Mouse (Mus musculus): ENCODE results near the gene Gm6040. TPM values are rescaled to one million over a fixed set of nuclear protein-coding genes. Genes with fewer than 3 reads are reported as not detected.

Gene Gm6040
- not detected in 2 replicates for polyA plus RNA-seq (2012; rRNA removed)

- Histone ChIP-seq H3K27ac (ENCODE audit: insufficient read depth, low read length) (no peak within 1 kb of the TSS), H3K4me3 (ENCODE audit: extremely low read depth, insufficient read depth, insufficient read length) (no peak within 1 kb of the TSS), H3K4me1 (ENCODE audit: control insufficient read depth, insufficient read depth, insufficient read length) (no peaks in the 10 kb centered on the region), H3K36me3 (ENCODE audit: control insufficient read depth, insufficient read depth, low read length) (no peaks in the 10 kb centered on the region), H3K27me3 (ENCODE audit: control insufficient read depth, insufficient read depth, low read length) (no peaks in the 10 kb centered on the region)
- WGBS, result 76% methylated on average over 3 of the region's 3 CpGs
- no peak for TF ChIP-seq CTCF (IDR thresholded peaks at IDR 0.05; ENCODE audit: extremely low read depth, insufficient read depth, insufficient read length, insufficient replicate concordance)
- no peak for TF ChIP-seq POLR2A (IDR thresholded peaks at IDR 0.05; ENCODE audit: low read depth, low read length)
- DNase-seq (ENCODE audit: low read depth in 1 of 2, low spot score in 2 of 2), result no peak
These were observed at the start of gene Gm6040 for GRCm38 (mm10) chr8:20921971-20922370. Gene Gm6040, minus strand, starts transcription at chr8:20922071.

DNA sequence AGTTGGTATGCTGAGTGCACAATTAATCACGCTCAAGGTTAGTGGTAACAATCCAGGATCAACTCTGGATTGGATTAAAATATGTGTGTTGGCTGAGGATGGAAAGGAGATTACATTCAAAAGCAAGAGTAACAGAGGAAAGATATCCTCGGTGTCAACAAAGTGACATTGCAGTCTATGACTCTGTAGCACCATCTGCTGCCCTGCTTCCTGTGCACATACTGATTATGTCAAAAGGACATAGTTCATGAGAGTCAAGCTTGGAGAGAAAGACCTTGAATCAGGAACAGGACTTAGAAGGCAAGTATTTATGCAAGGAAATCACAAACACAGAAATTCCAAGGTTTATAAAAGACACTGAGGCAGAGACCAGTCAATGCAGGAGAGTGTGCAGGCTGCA, 42.7 kb upstream of the Gm6040 start:
- Histone ChIP-seq H3K36me3 (ENCODE audit: control insufficient read depth, insufficient read depth, low read length) (no peaks in the 10 kb centered on the region), H3K4me1 (ENCODE audit: control insufficient read depth, insufficient read depth, insufficient read length) (no peaks in the 10 kb centered on the region), H3K27ac (ENCODE audit: insufficient read depth, low read length) (no peak overlapping the region), H3K4me3 (ENCODE audit: extremely low read depth, insufficient read depth, insufficient read length) (no peak overlapping the region), H3K27me3 (ENCODE audit: control insufficient read depth, insufficient read depth, low read length) (no peaks in the 10 kb centered on the region)
- TF ChIP-seq CTCF (IDR thresholded peaks at IDR 0.05; ENCODE audit: extremely low read depth, insufficient read depth, insufficient read length, insufficient replicate concordance) (no peak), POLR2A (IDR thresholded peaks at IDR 0.05; ENCODE audit: low read depth, low read length) (no peak)
- WGBS, result 79% methylated on average over 2 of the region's 2 CpGs
- no peak for DNase-seq (ENCODE audit: low read depth in 1 of 2, low spot score in 2 of 2)

DNA sequence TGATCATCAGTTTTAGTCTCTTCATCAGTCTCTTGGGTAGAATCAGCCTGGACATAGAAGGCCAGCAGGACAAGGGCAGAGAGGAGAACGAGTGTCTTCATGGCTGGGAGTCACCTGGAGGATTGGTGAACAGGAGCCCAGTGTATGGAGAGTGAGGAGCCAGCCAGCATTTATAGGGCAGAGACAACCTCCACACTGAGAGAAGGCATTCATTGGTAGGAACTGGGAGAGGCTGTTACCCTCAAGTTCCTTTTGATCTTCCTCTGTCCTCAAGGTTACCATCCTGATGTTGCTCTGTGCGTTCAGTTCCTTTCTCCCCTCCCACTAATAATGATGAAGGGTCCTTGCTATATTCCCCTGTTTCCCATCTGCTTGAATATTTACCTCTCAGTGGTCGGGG, 22.7 kb upstream of the Gm6040 start, which contains the start of gene AY761185:
AY761185 (minus strand) TSS at position 101 of the 400 bp plus-strand sequence.
- 76% methylated on average over 3 of the region's 3 CpGs for WGBS
- TF ChIP-seq CTCF (IDR thresholded peaks at IDR 0.05; ENCODE audit: extremely low read depth, insufficient read depth, insufficient read length, insufficient replicate concordance), result no peak
- no peak for TF ChIP-seq POLR2A (IDR thresholded peaks at IDR 0.05; ENCODE audit: low read depth, low read length)
- no peaks in the 10 kb centered on the region for H3K27me3 ChIP-seq (ENCODE audit: control insufficient read depth, insufficient read depth, low read length)
- no peak within 1 kb of the TSS for H3K27ac ChIP-seq (ENCODE audit: insufficient read depth, low read length)
- no peak within 1 kb of the TSS for H3K4me3 ChIP-seq (ENCODE audit: extremely low read depth, insufficient read depth, insufficient read length)
- no peak for DNase-seq (ENCODE audit: low read depth in 1 of 2, low spot score in 2 of 2)
- H3K36me3 ChIP-seq (ENCODE audit: control insufficient read depth, insufficient read depth, low read length), result no peaks in the 10 kb centered on the region
- H3K4me1 ChIP-seq (ENCODE audit: control insufficient read depth, insufficient read depth, insufficient read length), result no peaks in the 10 kb centered on the region

DNA sequence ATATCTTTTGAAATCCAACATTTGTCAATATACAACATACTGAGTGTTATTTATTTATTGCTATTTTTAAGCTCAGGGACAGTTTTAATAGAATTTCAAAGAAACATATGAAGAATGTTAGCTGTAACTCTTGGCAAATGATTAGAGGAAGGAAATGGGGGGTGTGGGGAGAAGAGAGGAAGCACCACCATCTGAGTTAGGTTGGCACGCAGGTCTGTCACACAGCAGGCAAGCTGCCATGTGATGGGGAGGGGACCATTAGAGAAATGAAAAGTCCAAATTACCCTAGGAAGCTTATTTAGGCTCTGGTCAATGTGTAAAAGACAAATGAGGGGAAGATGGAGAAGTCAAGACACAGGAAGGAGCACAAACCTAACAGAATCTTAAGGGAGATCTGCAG, 9.6 kb downstream of the Gm6040 start:
- no peaks in the 10 kb centered on the region for H3K4me1 ChIP-seq (ENCODE audit: control insufficient read depth, insufficient read depth, insufficient read length)
- no peaks in the 10 kb centered on the region for H3K36me3 ChIP-seq (ENCODE audit: control insufficient read depth, insufficient read depth, low read length)
- 54% methylated on average over 1 of the region's 1 CpGs for WGBS
- H3K4me3 ChIP-seq (ENCODE audit: extremely low read depth, insufficient read depth, insufficient read length), result no peak overlapping the region
- DNase-seq (ENCODE audit: low read depth in 1 of 2, low spot score in 2 of 2), result no peak
- TF ChIP-seq CTCF (IDR thresholded peaks at IDR 0.05; ENCODE audit: extremely low read depth, insufficient read depth, insufficient read length, insufficient replicate concordance), result no peak
- no peak for TF ChIP-seq POLR2A (IDR thresholded peaks at IDR 0.05; ENCODE audit: low read depth, low read length)
- H3K27ac ChIP-seq (ENCODE audit: insufficient read depth, low read length), result no peak overlapping the region
- no peaks in the 10 kb centered on the region for H3K27me3 ChIP-seq (ENCODE audit: control insufficient read depth, insufficient read depth, low read length)

DNA sequence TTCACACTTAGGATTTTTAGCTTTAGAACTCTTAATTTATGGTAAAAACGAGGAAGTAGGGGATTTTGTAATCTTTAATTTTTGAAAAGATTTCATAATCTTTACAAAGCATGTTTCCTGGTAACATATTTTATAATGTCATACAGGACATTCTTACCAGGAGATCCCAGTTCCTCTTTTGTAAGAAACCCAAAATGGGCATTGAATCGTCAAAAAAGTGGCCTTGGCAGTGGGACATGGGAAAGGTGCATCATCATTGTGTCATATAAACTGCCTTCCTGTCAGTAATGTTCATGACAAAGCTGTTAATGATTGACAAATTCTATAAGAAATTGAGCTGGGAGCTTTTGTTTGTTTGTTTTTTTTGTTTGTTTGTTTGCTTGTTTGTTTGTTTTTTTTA, 13.6 kb downstream of the Gm6040 start:
- Histone ChIP-seq H3K27me3 (ENCODE audit: control insufficient read depth, insufficient read depth, low read length) (no peaks in the 10 kb centered on the region), H3K4me3 (ENCODE audit: extremely low read depth, insufficient read depth, insufficient read length) (no peak overlapping the region), H3K4me1 (ENCODE audit: control insufficient read depth, insufficient read depth, insufficient read length) (no peaks in the 10 kb centered on the region), H3K27ac (ENCODE audit: insufficient read depth, low read length) (no peak overlapping the region), H3K36me3 (ENCODE audit: control insufficient read depth, insufficient read depth, low read length) (no peaks in the 10 kb centered on the region)
- WGBS, result 21% methylated on average over 2 of the region's 2 CpGs
- TF ChIP-seq POLR2A (IDR thresholded peaks at IDR 0.05; ENCODE audit: low read depth, low read length), result no peak
- no peak for DNase-seq (ENCODE audit: low read depth in 1 of 2, low spot score in 2 of 2)

DNA sequence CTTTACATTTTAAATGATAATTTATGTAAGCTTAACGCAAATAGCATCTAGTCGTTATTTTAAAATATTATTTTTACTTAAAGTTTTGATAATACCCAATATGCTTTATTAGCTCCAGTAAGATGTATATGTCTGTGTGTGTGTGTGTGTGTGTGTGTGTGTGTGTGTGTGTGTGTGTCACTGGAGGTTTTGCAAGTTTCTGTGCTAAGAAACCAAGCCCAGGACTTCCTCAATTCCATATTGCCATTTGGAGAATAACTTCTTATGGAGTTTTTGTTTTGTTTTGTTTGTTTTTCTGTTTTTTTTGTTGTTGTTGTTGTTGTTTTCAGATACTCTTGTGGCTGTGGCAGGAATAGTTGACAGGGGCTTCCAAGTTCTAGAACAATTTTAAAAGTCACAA, 14.8 kb downstream of the Gm6040 start:
- H3K36me3 ChIP-seq (ENCODE audit: control insufficient read depth, insufficient read depth, low read length), result no peaks in the 10 kb centered on the region
- H3K27ac ChIP-seq (ENCODE audit: insufficient read depth, low read length), result no peak overlapping the region
- DNase-seq (ENCODE audit: low read depth in 1 of 2, low spot score in 2 of 2), result no peak
- no peak overlapping the region for H3K4me3 ChIP-seq (ENCODE audit: extremely low read depth, insufficient read depth, insufficient read length)
- H3K4me1 ChIP-seq (ENCODE audit: control insufficient read depth, insufficient read depth, insufficient read length), result no peaks in the 10 kb centered on the region
- no peak for TF ChIP-seq POLR2A (IDR thresholded peaks at IDR 0.05; ENCODE audit: low read depth, low read length)
- no peak for TF ChIP-seq CTCF (IDR thresholded peaks at IDR 0.05; ENCODE audit: extremely low read depth, insufficient read depth, insufficient read length, insufficient replicate concordance)
- no peaks in the 10 kb centered on the region for H3K27me3 ChIP-seq (ENCODE audit: control insufficient read depth, insufficient read depth, low read length)
- 94% methylated on average over 2 of the region's 2 CpGs for WGBS

GRCm38 (mm10) chr8:20902527-20902926, 19.3 kb downstream of the Gm6040 start, which contains the start of gene Gm15056:
Gene Gm15056, minus strand, starts transcription at chr8:20902627.
- DNase-seq (ENCODE audit: low read depth in 1 of 2, low spot score in 2 of 2), result no peak
- no peaks in the 10 kb centered on the region for H3K4me1 ChIP-seq (ENCODE audit: control insufficient read depth, insufficient read depth, insufficient read length)
- H3K36me3 ChIP-seq (ENCODE audit: control insufficient read depth, insufficient read depth, low read length), result no peaks in the 10 kb centered on the region
- H3K4me3 ChIP-seq (ENCODE audit: extremely low read depth, insufficient read depth, insufficient read length), result no peak within 1 kb of the TSS
- TF ChIP-seq POLR2A (IDR thresholded peaks at IDR 0.05; ENCODE audit: low read depth, low read length) (no peak), CTCF (IDR thresholded peaks at IDR 0.05; ENCODE audit: extremely low read depth, insufficient read depth, insufficient read length, insufficient replicate concordance) (no peak)
- H3K27me3 ChIP-seq (ENCODE audit: control insufficient read depth, insufficient read depth, low read length), result no peaks in the 10 kb centered on the region
- no peak within 1 kb of the TSS for H3K27ac ChIP-seq (ENCODE audit: insufficient read depth, low read length)
- WGBS, result 50% methylated on average over 2 of the region's 2 CpGs
